Mouse (Mus musculus): Measurements from ENCODE around the gene Mybbp1a. TPM values are rescaled to one million over a fixed set of nuclear protein-coding genes. Genes with fewer than 3 reads are reported as not detected.
A peak's percentile ranks its signal among the peaks of the same experiment; 100 is the strongest.

Mybbp1a gene
- total and polyA plus RNA-seq, 3 experiments: 174 to 816 (median 245) TPM

DNA sequence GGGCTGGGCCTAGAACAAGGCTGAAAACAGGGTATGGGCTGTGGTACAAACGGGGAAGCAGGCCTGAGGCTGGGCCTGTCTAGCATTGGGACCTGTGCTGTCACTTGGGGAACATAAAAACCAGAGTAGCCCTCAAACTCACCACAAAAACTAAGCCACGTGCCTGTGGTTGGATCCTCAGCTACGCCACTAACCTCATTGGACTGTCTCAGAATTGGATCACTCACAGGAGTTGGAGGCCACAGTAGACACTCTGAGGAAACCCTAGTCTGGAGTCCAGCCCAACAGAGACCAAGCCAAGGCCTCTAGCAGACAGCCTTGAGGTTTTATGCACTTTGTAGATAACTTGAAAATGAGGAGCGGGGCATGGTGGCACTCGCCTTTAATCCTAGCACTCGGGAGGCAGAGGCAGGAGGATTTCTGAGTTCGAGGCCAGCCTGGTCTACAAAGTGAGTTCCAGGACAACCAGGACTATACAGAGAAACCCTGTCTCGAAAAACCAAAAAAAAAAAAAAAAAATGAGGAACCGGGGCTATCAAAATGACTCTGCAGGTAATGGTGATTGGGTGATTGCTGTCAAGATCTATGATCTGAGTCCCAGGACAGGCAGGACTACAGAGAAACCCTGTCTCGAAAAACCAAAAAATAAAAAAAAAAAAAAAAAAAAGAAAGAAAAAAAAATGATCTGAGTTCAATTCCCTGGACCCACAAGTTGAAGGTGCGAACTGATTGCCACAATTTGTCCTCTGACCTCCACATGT, 19.5 kb upstream of the Mybbp1a start:
- DNase-seq (ENCODE audit: extremely low read depth): no peak
- in situ Hi-C loops (cut with MboI; ENCODE audit: low pct_ligation_motif_present, low pct_unique_long_range_greater_than_20kb, low sequenced_read_pairs): loop anchor here (5.0 kb wide), 1 partner anchor 79 kb away; no protein-coding TSS in a partner anchor
- dilution Hi-C loops (cut with MboI; ENCODE audit: extremely low pct_ligation_motif_present, extremely low pct_unique_long_range_greater_than_20kb, low sequenced_read_pairs): no loop called here

DNA sequence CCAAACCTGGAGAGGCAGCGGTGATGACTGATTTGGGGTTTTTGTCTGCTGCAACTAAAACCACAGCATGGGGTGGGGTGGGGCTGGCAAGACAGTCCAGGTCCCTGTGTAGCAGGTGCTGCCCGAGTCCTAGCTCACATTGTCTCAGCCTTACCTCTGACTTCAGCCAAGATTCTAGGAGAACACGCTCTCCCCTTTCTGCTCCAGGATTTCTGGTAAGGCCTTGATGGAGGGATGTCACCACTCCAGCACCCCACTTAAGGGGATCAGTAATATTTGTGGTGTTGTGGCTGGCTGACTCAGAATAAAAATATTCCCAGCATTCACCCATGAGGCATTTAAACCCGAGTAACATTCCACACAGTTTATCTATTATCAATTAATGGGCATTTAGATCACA, 17.5 kb upstream of the Mybbp1a start:
- no peak overlapping the region for H3K27ac ChIP-seq (ENCODE audit: insufficient read depth, low read depth)
- H3K9me3 ChIP-seq (replicated peaks; ENCODE audit: low read length): peaks cover 12% of the 10 kb centered on the region
- H3K4me3 ChIP-seq (replicated peaks in 1 of 3; ENCODE audit: low read depth in 2 of 3, low read length in 2 of 3, poor library complexity in 1 of 3): no peak overlapping the region
- no peak overlapping the region for H3K4me2 ChIP-seq (ENCODE audit: insufficient read depth, low read depth, poor library complexity, severe bottlenecking)
- in situ Hi-C loops (cut with MboI; ENCODE audit: low pct_ligation_motif_present, low pct_unique_long_range_greater_than_20kb, low sequenced_read_pairs) (loop anchor here (5.0 kb wide), 1 partner anchor 81 kb away; no protein-coding TSS in a partner anchor), dilution Hi-C loops (cut with MboI; ENCODE audit: extremely low pct_ligation_motif_present, extremely low pct_unique_long_range_greater_than_20kb, low sequenced_read_pairs) (no loop called here)
- H3K36me3 ChIP-seq (replicated peaks in 1 of 2; ENCODE audit: control insufficient read depth in 1 of 2, insufficient read depth in 1 of 2, low read length in 1 of 2): no peaks in the 10 kb centered on the region
- no peak for TF ChIP-seq MEF2A (IDR thresholded peaks at IDR 0.05; ENCODE audit: borderline replicate concordance, low read depth, low read length)
- no peak for TF ChIP-seq TBP (conservative IDR thresholded peaks at IDR 0.05; ENCODE audit: low read depth, low read length)
- no peak for TF ChIP-seq CTCF (conservative IDR thresholded peaks at IDR 0.05 in 1 of 2, IDR thresholded peaks at IDR 0.05 in 1 of 2; ENCODE audit: low read depth in 2 of 2, low read length in 2 of 2)
- no peak for TF ChIP-seq MYC (IDR thresholded peaks at IDR 0.05; ENCODE audit: low read depth, low read length)
- TF ChIP-seq E2F4 (IDR thresholded peaks at IDR 0.05; ENCODE audit: insufficient replicate concordance, low read depth, low read length): no peak
- TF ChIP-seq BHLHE40 (IDR thresholded peaks at IDR 0.05; ENCODE audit: low read depth, low read length): no peak
- H3K4me1 ChIP-seq (ENCODE audit: control insufficient read depth in 1 of 2, insufficient read depth in 2 of 2): peaks cover 0 to 5% of the 10 kb centered on the region in 2 experiments; a peak in 1 of 4 replicates
- no peaks in the 10 kb centered on the region for H3K79me2 ChIP-seq (replicated peaks; ENCODE audit: control insufficient read depth, extremely low read depth, insufficient read depth, poor library complexity, severe bottlenecking)
- H3K27me3 ChIP-seq (replicated peaks): peaks cover 13% of the 10 kb centered on the region
- H3K9ac ChIP-seq (ENCODE audit: insufficient read depth, low read depth): no peak overlapping the region
- no peak for DNase-seq (ENCODE audit: extremely low read depth)

More for the DNA sequence above, 19.5 kb upstream of the Mybbp1a start:
- Histone ChIP-seq H3K27me3 (replicated peaks) (peaks cover 18% of the 10 kb centered on the region), H3K27ac (ENCODE audit: insufficient read depth, low read depth) (no peak overlapping the region), H3K79me2 (replicated peaks; ENCODE audit: control insufficient read depth, extremely low read depth, insufficient read depth, poor library complexity, severe bottlenecking) (no peaks in the 10 kb centered on the region), H3K9me3 (replicated peaks; ENCODE audit: low read length) (peaks cover 5% of the 10 kb centered on the region), H3K4me3 (replicated peaks in 1 of 3; ENCODE audit: low read depth in 2 of 3, low read length in 2 of 3, poor library complexity in 1 of 3) (no peak overlapping the region), H3K4me2 (ENCODE audit: insufficient read depth, low read depth, poor library complexity, severe bottlenecking) (no peak overlapping the region), H3K36me3 (replicated peaks in 1 of 2; ENCODE audit: control insufficient read depth in 1 of 2, insufficient read depth in 1 of 2, low read length in 1 of 2) (no peaks in the 10 kb centered on the region), H3K4me1 (ENCODE audit: control insufficient read depth in 1 of 2, insufficient read depth in 2 of 2) (peaks cover 0 to 13% of the 10 kb centered on the region in 2 experiments; a peak in 2 of 4 replicates), H3K9ac (ENCODE audit: insufficient read depth, low read depth) (no peak overlapping the region)
- TF ChIP-seq SMC3 (IDR thresholded peaks at IDR 0.05; ENCODE audit: low read depth, low read length): no peak
- TF ChIP-seq JUND (conservative IDR thresholded peaks at IDR 0.05; ENCODE audit: low read depth, low read length): no peak
- TF ChIP-seq MYC (IDR thresholded peaks at IDR 0.05; ENCODE audit: low read depth, low read length): no peak
- TF ChIP-seq RCOR1 (conservative IDR thresholded peaks at IDR 0.05; ENCODE audit: low read depth, low read length): no peak
- TF ChIP-seq IRF4 (IDR thresholded peaks at IDR 0.05; ENCODE audit: low read depth, low read length): peak; percentile 74
- peak; percentile 89 for TF ChIP-seq ZNF384 (IDR thresholded peaks at IDR 0.05; ENCODE audit: low read depth, low read length)
- TF ChIP-seq BHLHE40 (IDR thresholded peaks at IDR 0.05; ENCODE audit: low read depth, low read length): peak; percentile 87
- TF ChIP-seq CHD1 (IDR thresholded peaks at IDR 0.05; ENCODE audit: low read depth, low read length): no peak
- peak; percentile 54 for TF ChIP-seq EP300 (IDR thresholded peaks at IDR 0.05; ENCODE audit: low read length)

All from CH12.LX (cell line).